Mouse (Mus musculus) kidney, adult 8-10 months (tissue): ENCODE data around the gene Pecam1.

Source experiments
- DNase-seq, 2 experiments: peaks; one replicate each; pipeline ENCODE4 v3.0.0; 2022

Pecam1 gene

GRCm38 (mm10) chr11:106688375-106688774 lies 62.1 kb downstream of the Pecam1 start:
- no peak for DNase-seq

DNA sequence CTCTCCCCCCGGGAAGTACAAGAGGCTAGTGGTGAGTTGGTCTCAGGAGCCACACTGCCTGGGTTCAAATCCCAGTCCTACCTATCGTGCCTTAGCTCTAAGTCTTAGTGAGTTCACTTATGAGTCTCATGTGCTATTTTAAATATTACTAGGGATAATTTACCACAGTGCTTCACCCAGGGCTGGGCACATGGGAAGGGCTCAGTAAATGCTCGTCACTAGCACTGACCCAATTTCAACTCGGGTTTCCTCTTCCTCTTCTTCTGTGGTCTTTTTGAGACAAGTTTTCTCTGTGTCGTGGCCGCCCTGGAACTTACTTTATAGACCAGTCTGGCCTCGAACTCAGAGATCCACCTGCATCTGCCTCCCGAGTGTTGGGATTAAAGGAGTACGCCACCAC lies 63.1 kb downstream of the Pecam1 start:
- no peak for DNase-seq

GRCm38 (mm10) chr11:106684027-106684426 lies 66.4 kb downstream of the Pecam1 start:
- no peak for DNase-seq

- no peak for DNase-seq
Measured at GRCm38 (mm10) chr11:106683345-106683744, 67.1 kb downstream of the Pecam1 start.

DNA sequence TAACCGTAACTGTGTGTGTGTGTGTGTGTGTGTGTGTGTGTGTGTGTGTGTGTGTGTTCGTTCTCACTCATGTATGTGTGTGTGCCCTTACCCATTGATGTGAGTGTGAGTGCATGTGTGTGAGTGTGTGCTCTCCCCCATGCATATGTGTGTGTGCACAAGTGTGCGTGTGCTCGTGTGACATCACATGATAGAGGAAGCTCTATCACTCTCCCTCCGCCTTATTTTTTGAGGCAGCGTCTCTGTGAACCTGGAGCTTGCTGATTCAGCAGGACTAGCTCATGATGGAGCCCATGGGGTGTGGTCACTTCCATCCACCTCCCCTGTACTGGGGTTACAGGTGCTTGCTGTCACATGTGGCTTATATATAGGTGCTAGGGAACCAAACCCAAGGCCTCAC lies 69.3 kb downstream of the Pecam1 start:
- no peak for DNase-seq

DNA sequence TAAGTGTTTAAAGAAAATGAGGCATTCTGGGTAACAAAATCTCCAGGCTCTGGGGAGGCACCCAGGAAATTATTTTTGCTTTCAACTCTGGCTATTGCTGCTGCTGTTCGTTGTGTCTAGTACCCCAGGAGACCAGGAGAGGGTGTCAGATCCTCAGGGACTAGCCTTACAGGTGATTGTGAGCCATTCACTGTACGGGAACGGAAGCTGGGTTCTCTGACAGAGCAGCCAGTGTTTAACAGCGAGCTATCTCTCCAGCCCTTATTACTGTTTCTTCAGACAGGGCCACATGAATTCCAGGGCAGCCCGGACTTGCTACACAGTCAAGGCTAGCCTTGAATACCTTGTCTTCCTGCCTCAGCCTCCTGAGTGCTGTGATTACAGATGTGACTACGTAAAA lies 70.6 kb downstream of the Pecam1 start:
- DNase-seq: peak in 1 of 2 experiments; percentile 26

DNA sequence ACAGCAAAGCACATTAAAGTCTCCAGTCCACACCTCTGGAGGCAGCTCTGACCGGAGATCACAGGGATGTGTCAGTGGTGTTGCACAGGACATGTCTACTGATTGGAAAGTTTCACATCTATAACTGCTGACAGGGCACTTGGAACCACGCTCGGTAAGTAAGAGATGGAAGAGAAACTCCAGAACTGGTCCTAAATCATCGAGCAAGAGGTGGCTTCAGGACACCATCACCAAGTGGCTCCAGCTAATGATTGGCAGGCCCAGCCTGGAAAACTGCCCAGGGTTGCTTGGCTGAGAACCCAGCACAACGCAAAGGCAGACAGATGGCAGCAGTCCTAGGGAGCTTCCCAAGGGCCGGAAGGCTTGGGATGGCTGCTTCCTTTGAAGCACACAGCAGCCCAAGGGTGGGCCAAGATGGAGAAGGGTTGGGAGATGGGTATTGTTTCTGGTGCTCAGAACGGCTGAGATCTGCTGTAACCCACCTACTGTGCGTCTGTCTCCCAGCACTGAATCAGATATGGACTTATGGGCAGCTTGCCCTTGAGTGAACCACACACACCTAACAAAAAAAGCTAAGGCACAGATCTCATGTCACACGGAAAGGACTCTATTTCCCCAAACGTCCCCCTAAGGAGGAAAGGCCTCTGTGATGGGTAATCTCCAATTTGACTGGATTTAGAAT lies 72.4 kb downstream of the Pecam1 start:
- peak; percentile 87 to 92 for DNase-seq

DNA sequence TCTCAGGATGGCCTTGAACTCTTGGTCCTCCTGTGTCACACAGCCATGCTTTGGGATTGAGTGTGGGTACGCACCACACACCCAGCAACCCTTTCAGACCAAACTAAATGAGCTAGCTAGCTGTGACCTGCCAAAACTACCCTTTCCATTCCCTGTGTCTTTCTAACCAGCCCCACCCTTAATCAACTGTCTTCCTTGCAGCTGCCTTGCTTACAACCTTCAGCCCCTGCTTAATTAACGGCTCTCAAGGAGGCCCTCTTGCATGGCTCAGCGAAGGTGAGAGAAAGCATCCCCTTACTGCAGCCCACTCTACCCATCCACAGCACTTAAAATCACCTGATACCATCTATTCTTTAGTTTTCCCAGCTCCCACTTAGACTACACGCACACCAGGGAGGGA lies 73.1 kb downstream of the Pecam1 start:
- DNase-seq: no peak

- no peak for DNase-seq
Measured at GRCm38 (mm10) chr11:106675875-106676274, 74.6 kb downstream of the Pecam1 start.

- DNase-seq: peak; percentile 47 to 50
Measured at GRCm38 (mm10) chr11:106675201-106675726, 75.2 kb downstream of the Pecam1 start.

DNA sequence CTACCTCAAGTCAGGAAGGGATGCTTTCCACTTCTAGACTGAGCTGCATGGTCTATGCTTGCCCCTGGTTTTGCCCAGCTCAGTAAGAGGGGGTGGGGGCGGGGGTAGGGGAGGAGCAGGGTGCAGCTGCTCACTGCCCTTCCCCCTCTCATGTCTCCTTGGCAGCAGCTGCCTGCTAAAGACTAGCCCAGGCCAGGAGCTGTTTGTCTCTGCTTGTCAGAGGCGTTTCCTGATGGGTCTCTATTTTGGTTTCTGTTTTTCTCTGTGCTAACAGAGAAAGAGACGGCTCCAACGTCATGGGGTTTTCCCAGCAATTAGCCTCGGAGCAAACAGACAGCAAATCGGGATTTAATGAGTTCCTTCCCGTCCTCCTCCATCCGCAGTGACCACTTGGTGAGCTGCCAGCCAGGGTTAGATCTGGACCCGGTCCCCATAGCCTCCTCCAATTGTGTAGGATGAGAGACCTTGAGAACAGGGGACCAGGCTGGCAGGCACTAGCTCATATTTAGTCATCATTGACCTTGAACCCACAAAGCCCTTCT lies 75.7 kb downstream of the Pecam1 start:
- DNase-seq: peak; percentile 70 to 71

DNA sequence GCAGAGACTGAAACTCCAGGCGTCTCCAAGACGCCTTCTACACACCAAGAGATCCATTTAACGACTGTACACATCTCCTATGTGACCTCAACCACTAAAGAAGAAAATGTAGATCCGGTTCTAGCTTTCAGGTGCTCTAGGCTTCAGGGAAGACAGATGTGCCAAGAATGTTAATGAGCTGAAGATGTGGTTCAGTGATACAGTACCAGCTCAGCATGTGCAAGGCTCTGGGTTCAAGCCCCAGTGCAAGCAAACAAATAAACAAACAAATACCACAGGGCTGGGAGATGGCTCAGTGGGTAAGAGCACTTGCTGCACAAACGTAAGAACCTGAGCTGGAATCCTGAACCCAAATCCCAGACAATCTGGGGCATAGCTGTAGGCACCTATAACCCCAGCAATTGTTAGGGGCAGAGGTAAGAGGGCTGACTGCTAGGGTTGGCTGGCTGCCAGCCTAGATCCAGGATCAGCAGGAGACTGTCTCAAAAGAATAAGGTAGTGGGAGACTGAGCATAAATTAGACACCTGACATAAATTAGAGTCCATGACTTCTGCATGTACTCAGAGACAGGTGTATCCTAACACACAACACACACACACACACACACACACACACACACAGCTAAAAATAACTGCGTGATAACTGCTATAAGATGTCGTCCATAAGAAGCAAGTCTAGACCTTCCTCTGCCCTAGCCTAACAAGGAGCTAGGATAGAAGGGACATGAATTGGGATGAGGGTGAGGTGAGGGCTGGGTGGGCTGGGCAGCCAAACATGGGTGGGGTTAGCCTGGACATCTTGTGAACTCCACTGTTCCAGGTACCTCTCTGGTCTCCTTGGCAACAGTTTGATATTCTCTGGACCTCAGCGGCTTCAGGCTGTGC lies 76.5 kb downstream of the Pecam1 start:
- DNase-seq: no peak

- no peak for DNase-seq
Measured at GRCm38 (mm10) chr11:106672919-106673505, 77.4 kb downstream of the Pecam1 start.

GRCm38 (mm10) chr11:106671801-106672200 lies 78.6 kb downstream of the Pecam1 start:
- DNase-seq: no peak

DNA sequence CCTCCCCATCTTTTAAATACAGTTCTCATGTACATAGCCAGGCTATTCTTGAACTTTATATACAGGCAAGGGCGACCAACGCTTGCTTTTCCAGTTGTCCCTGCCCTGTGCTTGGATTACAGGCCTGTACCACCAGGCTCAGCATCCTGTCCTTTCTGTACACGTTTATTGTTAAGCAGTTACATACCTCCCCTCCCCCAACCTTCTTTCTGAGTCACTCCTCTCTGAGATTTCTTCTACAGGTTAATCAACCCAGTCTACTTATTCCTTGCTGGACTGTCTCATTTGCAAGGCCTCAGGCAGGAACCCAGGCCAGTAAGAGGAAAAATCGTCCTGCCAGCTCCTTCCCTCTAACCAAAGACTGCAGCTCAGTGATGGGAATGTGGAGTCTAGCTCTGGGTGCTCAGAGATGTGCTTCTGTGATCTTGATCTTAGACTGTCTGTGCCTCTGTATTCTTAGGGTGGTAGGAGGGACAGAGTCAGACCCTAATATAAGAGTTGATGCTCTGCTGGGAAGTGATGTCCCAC lies 79.4 kb downstream of the Pecam1 start:
- no peak for DNase-seq

- DNase-seq: no peak
Measured at GRCm38 (mm10) chr11:106670266-106670665, 80.2 kb downstream of the Pecam1 start.

GRCm38 (mm10) chr11:106669873-106670173 lies 80.6 kb downstream of the Pecam1 start:
- no peak for DNase-seq

DNA sequence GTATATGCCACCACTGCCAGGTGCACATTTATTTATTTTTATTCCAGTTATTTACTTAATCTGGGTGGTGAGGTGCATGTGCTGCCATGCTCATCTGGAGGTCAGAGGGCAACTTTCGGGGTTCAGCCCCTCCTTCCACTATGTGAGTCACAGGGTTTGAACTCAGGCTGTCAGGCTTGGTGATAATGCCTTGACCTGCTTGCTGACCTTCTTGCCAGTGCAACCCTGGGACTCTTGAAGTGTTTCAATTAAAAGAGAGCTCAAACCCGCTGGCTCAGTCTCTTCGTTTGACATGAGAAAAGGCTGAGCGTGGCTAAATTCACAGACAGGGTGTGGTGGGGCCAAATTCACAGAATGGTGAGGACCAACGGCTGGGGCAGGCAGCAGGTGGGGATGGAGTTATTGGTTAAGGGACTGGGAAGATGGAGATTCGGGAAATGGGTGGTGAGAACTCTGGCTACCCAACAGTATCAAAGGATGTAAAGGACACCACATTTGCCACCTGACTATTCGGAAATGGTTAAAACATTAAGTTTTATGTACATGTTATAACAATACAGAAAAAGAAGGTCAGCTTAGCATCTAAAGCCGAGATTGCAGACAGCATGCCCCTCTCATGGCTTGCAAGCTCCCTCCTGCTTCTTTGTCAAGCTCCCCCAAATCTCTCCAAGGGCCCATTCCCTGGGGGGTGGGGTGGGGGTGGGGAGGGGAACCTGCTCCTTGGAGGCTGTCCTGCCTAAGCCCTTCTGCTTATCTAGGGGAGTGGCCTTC lies 81.1 kb downstream of the Pecam1 start:
- DNase-seq: no peak

GRCm38 (mm10) chr11:106668336-106668735 lies 82.1 kb downstream of the Pecam1 start:
- no peak for DNase-seq

- DNase-seq: no peak
Measured at GRCm38 (mm10) chr11:106667855-106668254, 82.6 kb downstream of the Pecam1 start.

DNA sequence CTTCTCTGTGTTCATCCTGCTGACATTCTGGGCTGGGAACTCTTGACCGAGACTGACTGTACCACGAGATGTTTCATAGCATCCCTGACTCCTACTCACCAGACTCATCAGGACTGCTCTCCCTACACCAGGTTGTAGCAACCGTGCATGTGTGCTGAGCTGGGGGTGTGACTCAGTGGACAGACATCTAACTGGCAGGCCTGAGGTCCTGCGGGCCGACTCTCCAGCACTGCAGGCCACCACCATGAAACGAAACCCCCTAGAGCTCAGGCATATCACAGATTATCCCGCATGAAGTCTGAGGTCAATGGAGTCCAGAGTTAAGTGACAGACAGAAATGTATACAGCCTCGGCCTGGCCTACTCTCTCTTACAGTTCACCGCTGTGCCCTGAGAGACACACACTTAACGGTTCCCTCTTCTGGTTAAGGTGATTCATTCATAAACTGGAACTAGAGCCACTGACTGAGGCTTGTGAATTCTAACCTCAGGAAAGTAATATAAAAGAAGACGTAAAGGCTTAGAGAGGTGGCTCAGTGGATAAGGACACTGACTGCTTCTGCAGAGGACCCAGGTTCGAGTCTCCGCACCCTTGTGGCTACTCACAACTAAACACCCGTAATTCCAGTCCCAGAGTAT lies 83.8 kb downstream of the Pecam1 start:
- DNase-seq: no peak

- DNase-seq: no peak
Measured at GRCm38 (mm10) chr11:106665841-106666240, 84.6 kb downstream of the Pecam1 start.
